35 mouse cellular contexts compared by ENCODE assay signal in the genomic region with DNA sequence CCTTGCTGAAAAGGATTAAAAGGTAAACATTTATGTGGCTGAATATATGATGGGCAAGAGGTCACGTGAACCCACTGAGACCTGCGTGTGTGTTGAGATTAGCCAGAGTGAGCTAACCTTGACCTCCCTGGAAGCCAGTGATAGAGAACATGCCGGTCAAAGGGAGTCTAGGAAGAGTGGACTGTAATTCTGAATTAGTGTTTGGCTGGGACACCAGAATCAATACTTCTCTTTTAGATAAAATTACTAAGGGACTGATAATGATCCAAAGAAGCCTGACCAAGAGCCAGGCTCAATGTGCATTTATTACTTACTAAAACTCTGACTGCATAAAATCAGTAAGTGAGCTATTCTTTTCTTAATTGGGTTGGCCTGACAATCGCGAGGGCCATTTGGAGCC.
"Had no signal": no experiment of that assay in that cellular context is flagged by ENCODE, and none has a peak within 500 bp of the region (broad histone marks: within the 10 kb centered on the region; RNA-seq: fewer than 3 reads in every experiment).

No protein-coding gene starts in this region.

- DNase-seq: heart, postnatal 10 days; heart, postnatal 14 days; heart, postnatal 36 days; heart, postnatal 4 days; kidney, adult 11 months; kidney, adult 18-20 months; kidney, adult 2 months; kidney, adult 8-10 months; kidney, adult 9 months; kidney, postnatal 10 days; kidney, postnatal 14 days; kidney, postnatal 25 days; kidney, postnatal 36 days; kidney, postnatal 4 days; layer of hippocampus, adult 9-11 months; layer of hippocampus, postnatal 36 days had no signal

- H3K9me3 ChIP-seq: heart, embryonic 10.5 days; heart, embryonic 12.5 days; heart, embryonic 13.5 days; heart, embryonic 15.5 days; hindbrain, embryonic 10.5 days; hindbrain, embryonic 12.5 days; hindbrain, embryonic 13.5 days; hindbrain, embryonic 15.5 days; intestine, embryonic 15.5 days; kidney, embryonic 15.5 days had no signal

- ATAC-seq: hindbrain, embryonic 16.5 days; hindbrain, postnatal 0 days; inflammation-experienced regulatory T-cells, adult 6 months; intestine, embryonic 15.5 days; intestine, embryonic 16.5 days; intestine, postnatal 0 days had no signal

- H3K36me3 ChIP-seq: heart, embryonic 10.5 days; heart, embryonic 12.5 days; heart, embryonic 13.5 days; heart, embryonic 15.5 days; hindbrain, embryonic 10.5 days; hindbrain, embryonic 12.5 days; hindbrain, embryonic 13.5 days; hindbrain, embryonic 15.5 days; intestine, embryonic 15.5 days; kidney, embryonic 15.5 days had no signal

- H3K4me3 ChIP-seq: heart, embryonic 10.5 days; heart, embryonic 12.5 days; heart, embryonic 13.5 days; heart, embryonic 15.5 days; hindbrain, embryonic 10.5 days; hindbrain, embryonic 12.5 days; hindbrain, embryonic 13.5 days; hindbrain, embryonic 15.5 days; intestine, embryonic 15.5 days; kidney, embryonic 15.5 days; layer of hippocampus, adult 2 months had no signal

- H3K4me2 ChIP-seq: heart, embryonic 11.5 days; heart, embryonic 12.5 days; heart, embryonic 13.5 days; heart, embryonic 15.5 days; hindbrain, embryonic 12.5 days; hindbrain, embryonic 13.5 days; hindbrain, embryonic 14.5 days; hindbrain, embryonic 15.5 days; intestine, embryonic 15.5 days; kidney, embryonic 15.5 days had no signal

- H3K27ac ChIP-seq: heart, embryonic 10.5 days; heart, embryonic 13.5 days; heart, embryonic 15.5 days; hindbrain, embryonic 10.5 days; hindbrain, embryonic 12.5 days; hindbrain, embryonic 13.5 days; hindbrain, embryonic 14.5 days; hindbrain, embryonic 15.5 days; hindbrain, postnatal 0 days; intestine, embryonic 15.5 days; kidney, embryonic 15.5 days; kidney, postnatal 0 days; layer of hippocampus, adult 2 months had no signal

- H3K27me3 ChIP-seq: heart, embryonic 12.5 days; heart, embryonic 13.5 days; heart, embryonic 15.5 days; hindbrain, embryonic 12.5 days; hindbrain, embryonic 13.5 days; hindbrain, embryonic 15.5 days; intestine, embryonic 15.5 days had no signal

- H3K9ac ChIP-seq: heart, embryonic 12.5 days; heart, embryonic 13.5 days; heart, embryonic 15.5 days; hindbrain, embryonic 12.5 days; hindbrain, embryonic 13.5 days; hindbrain, embryonic 14.5 days; hindbrain, embryonic 15.5 days; intestine, embryonic 15.5 days; kidney, embryonic 15.5 days had no signal

- H3K4me1 ChIP-seq: heart, embryonic 10.5 days; heart, embryonic 12.5 days; heart, embryonic 13.5 days; heart, embryonic 15.5 days; hindbrain, embryonic 10.5 days; hindbrain, embryonic 12.5 days; hindbrain, embryonic 15.5 days; intestine, embryonic 15.5 days; kidney, embryonic 15.5 days had no signal
